Mouse (Mus musculus): ENCODE data around the gene Capn2. TPM values are rescaled to one million over a fixed set of nuclear protein-coding genes. Genes with fewer than 3 reads are reported as not detected.
A peak's percentile ranks its signal among the peaks of the same experiment; 100 is the strongest.

Gene Capn2
- polyA plus RNA-seq, 1 experiment from 2014 or later = 63.8 TPM

DNA sequence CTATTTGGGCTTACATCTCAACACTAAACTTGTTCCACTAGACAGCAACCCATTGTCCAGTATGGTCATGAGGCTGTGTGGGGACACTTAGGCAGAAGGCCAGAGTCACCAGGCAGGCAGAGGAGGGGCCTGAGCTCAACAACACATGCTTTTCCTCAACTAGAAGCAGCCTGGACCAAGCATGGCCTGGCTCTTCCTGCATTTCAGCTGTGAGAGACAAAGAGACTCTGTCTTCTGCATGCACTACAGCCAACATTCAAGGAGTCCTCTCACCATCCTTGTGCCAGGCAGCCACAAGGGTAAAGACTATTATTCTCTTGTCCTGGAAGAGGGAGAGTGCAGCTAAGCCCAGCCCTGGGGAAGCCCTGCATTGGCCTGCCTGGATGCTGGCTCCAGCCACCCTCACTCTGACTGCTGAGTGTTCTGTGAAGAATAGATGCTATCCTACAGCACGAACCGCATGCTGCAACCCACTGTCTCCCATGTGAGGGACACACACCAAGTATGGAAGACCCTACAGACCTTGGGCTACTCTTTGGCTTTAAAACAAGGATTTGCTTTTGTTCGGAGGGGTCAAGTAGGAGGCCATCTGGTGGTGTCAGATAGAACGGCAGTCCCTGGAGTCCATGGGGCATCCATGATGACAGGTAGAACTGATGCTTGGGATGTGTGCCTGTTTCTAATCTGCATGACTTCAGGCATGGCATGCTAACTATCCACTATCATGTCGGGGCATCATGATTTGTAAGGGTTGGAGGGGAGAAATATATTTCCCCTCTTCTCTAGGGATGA, 42.2 kb downstream of the Capn2 start:
- Histone ChIP-seq H3K4me2 (no peak overlapping the region), H3K9me3 (replicated peaks) (no peaks in the 10 kb centered on the region), H3K36me3 (ENCODE audit: poor library complexity, severe bottlenecking) (peaks cover 81% of the 10 kb centered on the region), H3K4me1 (no peaks in the 10 kb centered on the region), H3K9ac (no peak overlapping the region), H3K27me3 (no peaks in the 10 kb centered on the region), H3K27ac (no peak overlapping the region), H3K4me3 (no peak overlapping the region)
- ATAC-seq = no peak
- 83% methylated on average over 5 of the region's 5 CpGs for WGBS

DNA sequence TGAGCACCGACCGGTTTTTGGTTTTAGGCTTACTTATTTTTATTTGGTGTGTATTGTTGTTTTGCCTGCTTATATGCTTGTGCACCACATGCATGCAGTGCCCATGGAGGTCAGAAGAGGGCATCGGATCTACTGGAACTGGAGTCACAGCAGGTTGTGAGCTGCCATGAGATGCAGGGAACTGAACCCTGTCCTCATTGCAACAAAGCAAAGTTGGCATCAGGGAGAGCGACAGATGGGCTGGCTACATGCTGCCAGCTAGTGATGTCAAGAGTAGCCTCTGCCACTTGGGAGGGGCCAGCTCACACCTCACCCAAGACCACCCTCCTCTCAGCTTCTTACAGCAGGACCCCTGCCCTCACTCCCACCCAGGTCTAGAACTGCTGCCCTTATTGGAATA, 51.4 kb downstream of the Capn2 start:
- Histone ChIP-seq H3K9me3 (replicated peaks) (no peaks in the 10 kb centered on the region), H3K27me3 (no peaks in the 10 kb centered on the region), H3K4me1 (peaks cover 10% of the 10 kb centered on the region), H3K4me2 (no peak overlapping the region), H3K4me3 (no peak overlapping the region), H3K27ac (no peak overlapping the region), H3K36me3 (ENCODE audit: poor library complexity, severe bottlenecking) (peaks cover 54% of the 10 kb centered on the region), H3K9ac (no peak overlapping the region)
- no peak for ATAC-seq
- 92% methylated on average over 4 of the region's 4 CpGs for WGBS

- Histone ChIP-seq H3K27ac (no peak overlapping the region), H3K36me3 (ENCODE audit: poor library complexity, severe bottlenecking) (peaks cover 49% of the 10 kb centered on the region)
- 78% methylated on average over 4 of the region's 4 CpGs for WGBS
Measured at GRCm38 (mm10) chr1:182465309-182465708, 52.1 kb downstream of the Capn2 start.

GRCm38 (mm10) chr1:182461813-182462212, 55.6 kb downstream of the Capn2 start:
- H3K27me3 ChIP-seq = no peaks in the 10 kb centered on the region
- H3K4me3 ChIP-seq = no peak overlapping the region
- WGBS = 82% methylated on average over 10 of the region's 10 CpGs
- no peak overlapping the region for H3K9ac ChIP-seq
- H3K4me2 ChIP-seq = no peak overlapping the region
- peak; percentile 71 for ATAC-seq
- peaks cover 10% of the 10 kb centered on the region for H3K4me1 ChIP-seq
- H3K27ac ChIP-seq = peak overlapping the region; percentile 59; the same call in 1 of the 2 replicates
- H3K9me3 ChIP-seq (replicated peaks) = no peaks in the 10 kb centered on the region
- H3K36me3 ChIP-seq (ENCODE audit: poor library complexity, severe bottlenecking) = peaks cover 40% of the 10 kb centered on the region

More at GRCm38 (mm10) chr1:182465309-182465708, 52.1 kb downstream of the Capn2 start:
- Histone ChIP-seq H3K4me3 (no peak overlapping the region), H3K27me3 (no peaks in the 10 kb centered on the region), H3K4me2 (no peak overlapping the region), H3K9ac (no peak overlapping the region), H3K9me3 (replicated peaks) (no peaks in the 10 kb centered on the region), H3K4me1 (peaks cover 10% of the 10 kb centered on the region)
- ATAC-seq = no peak

GRCm38 (mm10) chr1:182461261-182461660, 56.1 kb downstream of the Capn2 start:
- peaks cover 10% of the 10 kb centered on the region for H3K4me1 ChIP-seq
- 89% methylated on average over 7 of the region's 7 CpGs for WGBS
- no peak for ATAC-seq

DNA sequence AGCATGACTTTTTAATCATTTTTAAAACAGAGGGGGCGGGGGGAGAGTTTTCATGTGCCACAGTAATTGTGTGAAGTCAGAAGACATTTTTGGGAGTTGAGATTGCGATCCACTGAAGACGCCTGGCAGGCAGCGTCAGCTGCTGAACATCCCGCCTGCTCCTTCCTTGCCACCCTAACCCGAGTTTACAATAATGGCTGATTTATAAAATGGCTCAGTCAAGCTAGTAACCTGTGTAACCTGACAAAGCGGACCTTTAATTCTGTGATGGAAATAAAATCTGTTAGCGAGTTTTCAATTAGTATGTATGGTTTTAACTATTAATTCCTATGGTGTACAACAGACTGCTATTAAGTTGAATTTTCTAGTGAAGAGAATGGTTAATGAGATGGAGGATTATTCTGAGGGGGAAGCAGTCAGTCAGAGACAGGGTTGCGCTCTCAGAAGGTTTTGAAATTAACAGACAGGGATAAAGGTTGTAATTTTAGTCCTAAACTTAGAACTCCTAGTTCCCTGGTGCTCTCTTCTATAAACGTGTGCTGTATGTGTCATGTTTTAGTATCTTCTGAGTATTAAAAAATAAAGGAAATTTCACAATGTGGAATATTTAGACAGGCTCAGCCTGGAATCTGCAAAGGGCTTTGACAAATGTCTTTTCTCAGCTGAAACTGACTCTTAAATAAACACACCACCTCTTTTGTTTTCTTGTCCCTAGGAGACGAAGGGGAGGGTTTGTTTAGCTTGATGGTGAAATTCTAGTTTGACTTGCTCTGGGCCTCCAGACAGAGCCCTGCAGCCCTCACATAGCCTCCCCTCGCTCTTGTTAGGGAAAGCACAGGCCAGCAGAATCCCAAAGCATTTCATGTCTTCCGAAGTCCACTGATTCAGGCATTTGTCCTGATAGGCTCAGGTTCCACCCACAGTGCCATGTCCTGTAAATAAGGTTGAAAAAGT, 56.8 kb downstream of the Capn2 start:
- H3K27me3 ChIP-seq = no peaks in the 10 kb centered on the region
- H3K9me3 ChIP-seq (replicated peaks) = no peaks in the 10 kb centered on the region
- peaks cover 46% of the 10 kb centered on the region for H3K36me3 ChIP-seq (ENCODE audit: poor library complexity, severe bottlenecking)
- no peak overlapping the region for H3K9ac ChIP-seq
- no peak overlapping the region for H3K4me3 ChIP-seq
- no peak for ATAC-seq
- H3K4me1 ChIP-seq = peaks cover 9% of the 10 kb centered on the region
- H3K27ac ChIP-seq = no peak overlapping the region
- 83% methylated on average over 13 of the region's 13 CpGs for WGBS
- H3K4me2 ChIP-seq = no peak overlapping the region

More at GRCm38 (mm10) chr1:182461261-182461660, 56.1 kb downstream of the Capn2 start:
- Histone ChIP-seq H3K4me2 (no peak overlapping the region), H3K27ac (peak overlapping the region; percentile 7; the same call in 1 of the 2 replicates), H3K4me3 (no peak overlapping the region), H3K36me3 (ENCODE audit: poor library complexity, severe bottlenecking) (peaks cover 39% of the 10 kb centered on the region), H3K27me3 (no peaks in the 10 kb centered on the region), H3K9ac (no peak overlapping the region), H3K9me3 (replicated peaks) (no peaks in the 10 kb centered on the region)

- Histone ChIP-seq H3K27ac (no peak overlapping the region), H3K4me2 (no peak overlapping the region), H3K9ac (no peak overlapping the region), H3K4me3 (no peak overlapping the region), H3K4me1 (0 out of 2 replicates have a peak, but pooled peaks cover 3% of the 10 kb centered on the region), H3K36me3 (ENCODE audit: poor library complexity, severe bottlenecking) (peaks cover 56% of the 10 kb centered on the region), H3K9me3 (replicated peaks) (no peaks in the 10 kb centered on the region), H3K27me3 (no peaks in the 10 kb centered on the region)
- ATAC-seq = no peak
- 89% methylated on average over 8 of the region's 8 CpGs for WGBS
Measured at GRCm38 (mm10) chr1:182459436-182459835, 58.0 kb downstream of the Capn2 start.

- no peak for ATAC-seq
- no peak overlapping the region for H3K9ac ChIP-seq
- 0 out of 2 replicates have a peak, but pooled peaks cover 3% of the 10 kb centered on the region for H3K4me1 ChIP-seq
- no peak overlapping the region for H3K4me2 ChIP-seq
- 78% methylated on average over 19 of the region's 19 CpGs for WGBS
- peaks cover 63% of the 10 kb centered on the region for H3K36me3 ChIP-seq (ENCODE audit: poor library complexity, severe bottlenecking)
- no peaks in the 10 kb centered on the region for H3K27me3 ChIP-seq
- no peak overlapping the region for H3K4me3 ChIP-seq
- no peak overlapping the region for H3K27ac ChIP-seq
- no peaks in the 10 kb centered on the region for H3K9me3 ChIP-seq (replicated peaks)
Measured at GRCm38 (mm10) chr1:182458556-182458955, 58.9 kb downstream of the Capn2 start.

DNA sequence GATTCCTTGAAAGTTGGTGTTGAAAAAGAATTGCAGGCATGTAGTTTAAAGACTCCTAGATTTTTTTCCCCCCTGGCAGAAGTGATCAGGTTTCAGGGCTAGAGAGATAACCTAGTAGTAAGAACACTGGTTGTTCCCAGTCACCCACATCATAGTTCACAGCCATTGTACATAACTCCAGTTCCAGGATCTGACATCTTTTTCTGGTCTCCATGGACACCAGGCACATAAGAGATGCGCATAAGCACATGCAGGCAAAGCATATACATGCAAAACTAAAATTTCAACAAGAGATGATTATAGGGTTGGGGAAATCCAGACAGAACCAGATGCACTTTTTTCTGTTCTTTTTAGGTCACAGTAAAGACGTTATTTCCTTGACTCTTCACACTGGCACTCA, 62.3 kb downstream of the Capn2 start:
- Histone ChIP-seq H3K27ac (no peak overlapping the region), H3K27me3 (no peaks in the 10 kb centered on the region), H3K9me3 (replicated peaks) (no peaks in the 10 kb centered on the region), H3K4me1 (no peaks in the 10 kb centered on the region), H3K4me2 (no peak overlapping the region), H3K9ac (no peak overlapping the region), H3K4me3 (no peak overlapping the region), H3K36me3 (ENCODE audit: poor library complexity, severe bottlenecking) (peaks cover 65% of the 10 kb centered on the region)
- no peak for ATAC-seq
- 93% methylated on average over 2 of the region's 2 CpGs for WGBS

- H3K36me3 ChIP-seq (ENCODE audit: poor library complexity, severe bottlenecking) = peaks cover 69% of the 10 kb centered on the region
- ATAC-seq = no peak
- H3K9me3 ChIP-seq (replicated peaks) = no peaks in the 10 kb centered on the region
- 87% methylated on average over 4 of the region's 4 CpGs for WGBS
- no peak overlapping the region for H3K4me2 ChIP-seq
- no peaks in the 10 kb centered on the region for H3K4me1 ChIP-seq
- H3K27me3 ChIP-seq = no peaks in the 10 kb centered on the region
- no peak overlapping the region for H3K9ac ChIP-seq
- no peak overlapping the region for H3K27ac ChIP-seq
- no peak overlapping the region for H3K4me3 ChIP-seq
Measured at GRCm38 (mm10) chr1:182452473-182452872, 64.9 kb downstream of the Capn2 start.

DNA sequence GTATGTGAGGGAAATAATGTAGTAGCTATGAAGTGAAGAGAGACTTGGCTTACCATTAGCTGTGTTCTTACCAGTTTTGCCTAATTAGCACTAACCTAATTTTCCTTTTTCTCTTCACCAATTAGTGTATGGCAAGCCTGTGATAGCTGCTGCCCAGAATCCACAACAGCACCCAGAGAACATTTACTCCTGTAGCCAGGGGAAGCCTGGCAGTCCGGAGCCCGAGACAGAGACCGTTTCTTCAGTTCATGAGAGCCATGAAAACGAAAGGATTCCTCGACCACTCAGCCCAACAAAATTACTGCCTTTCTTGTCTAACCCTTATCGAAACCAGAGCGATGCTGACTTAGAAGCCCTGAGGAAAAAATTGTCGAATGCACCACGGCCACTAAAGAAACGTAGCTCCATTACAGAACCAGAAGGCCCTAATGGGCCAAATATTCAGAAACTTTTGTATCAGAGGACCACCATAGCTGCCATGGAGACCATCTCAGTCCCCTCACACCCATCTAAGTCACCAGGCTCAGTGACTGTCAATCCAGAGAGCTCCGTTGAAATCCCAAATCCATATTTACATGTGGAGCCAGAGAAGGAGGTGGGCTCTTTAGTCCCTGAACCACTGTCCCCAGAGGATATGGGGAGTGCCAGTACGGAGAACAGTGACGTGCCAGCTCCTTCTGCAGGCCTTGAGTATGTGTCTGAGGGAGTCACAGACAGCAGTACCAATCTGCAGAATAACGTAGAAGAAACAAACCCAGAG, 69.0 kb downstream of the Capn2 start:
- peaks cover 75% of the 10 kb centered on the region for H3K36me3 ChIP-seq (ENCODE audit: poor library complexity, severe bottlenecking)
- H3K27me3 ChIP-seq = no peaks in the 10 kb centered on the region
- no peaks in the 10 kb centered on the region for H3K9me3 ChIP-seq (replicated peaks)
- H3K4me2 ChIP-seq = no peak overlapping the region
- H3K27ac ChIP-seq = no peak overlapping the region
- H3K4me3 ChIP-seq = no peak overlapping the region
- 95% methylated on average over 14 of the region's 14 CpGs for WGBS
- no peak for ATAC-seq
- H3K4me1 ChIP-seq = no peaks in the 10 kb centered on the region
- H3K9ac ChIP-seq = no peak overlapping the region

Data from forebrain, embryonic 13.5 days (tissue).